ENCODE assay signal across 8 mouse cellular contexts in genomic region chr7:64052400-64052799, GRCm38 (mm10).
DNase-seq lines count a peak whose midpoint lies in the region; ATAC-seq and TF ChIP-seq lines count a peak whose summit lies in the region.

No protein-coding gene starts in this region.

- H3K9me3 ChIP-seq in heart, embryonic 11.5 days (replicated peaks; ENCODE audit: control insufficient read depth, low read length) = no peaks in the 10 kb centered on the region

- no peak overlapping the region for H3K27ac ChIP-seq in heart, embryonic 11.5 days (ENCODE audit: low read depth, low read length)
- H3K27ac ChIP-seq in testis, adult 2 months (ENCODE audit: control insufficient read depth, insufficient read depth, low read depth, low read length) = no peak overlapping the region

- peaks cover 28% of the 10 kb centered on the region for H3K4me1 ChIP-seq in heart, embryonic 11.5 days (ENCODE audit: control insufficient read depth, insufficient read depth, low read length)
- H3K4me1 ChIP-seq in testis, adult 2 months (ENCODE audit: control insufficient read depth, insufficient read depth, low read length) = peaks cover 21% of the 10 kb centered on the region

- H3K36me3 ChIP-seq in heart, embryonic 11.5 days (ENCODE audit: control insufficient read depth, insufficient read depth, low read length) = no peaks in the 10 kb centered on the region
- H3K36me3 ChIP-seq in testis, adult 2 months (ENCODE audit: control insufficient read depth, insufficient read depth, low read length) = no peaks in the 10 kb centered on the region

- no peak for TF ChIP-seq CTCF in testis, adult 2 months (IDR thresholded peaks at IDR 0.05; ENCODE audit: control insufficient read depth, insufficient read depth, insufficient replicate concordance, low read depth, low read length)

- 90% methylated on average over 9 of the region's 9 CpGs for WGBS in heart, embryonic 11.5 days (ENCODE audit: insufficient replicate concordance)

- ATAC-seq in heart, embryonic 11.5 days (replicated peaks; ENCODE audit: insufficient number of reproducible peaks, low FRiP score, low TSS enrichment) = no peak

- TF ChIP-seq POLR2A in testis, adult 2 months (IDR thresholded peaks at IDR 0.05; ENCODE audit: control insufficient read depth, low read depth, low read length) = no peak

- no peak overlapping the region for H3K4me3 ChIP-seq in heart, embryonic 11.5 days (ENCODE audit: low read depth, low read length)
- peak overlapping the region; percentile 4 for H3K4me3 ChIP-seq in testis, adult 2 months (ENCODE audit: control insufficient read depth, low read depth, low read length)

- peak; percentile 69 to 71 for DNase-seq in heart, adult 18-20 months
- no peak for DNase-seq in testis, postnatal 10 days (ENCODE audit: low spot score)
- DNase-seq in gastrocnemius, postnatal 14 days = peak; percentile 74
- peak; percentile 73 for DNase-seq in right cerebral cortex, postnatal 4 days
- no peak for DNase-seq in neural tube, embryonic 10.5 days (ENCODE audit: extremely low spot score, low spot score)
- no peak for DNase-seq in thymus, postnatal 14 days

- no peaks in the 10 kb centered on the region for H3K27me3 ChIP-seq in heart, embryonic 11.5 days (ENCODE audit: control insufficient read depth, insufficient read depth, low read length)
- H3K27me3 ChIP-seq in testis, adult 2 months (ENCODE audit: control insufficient read depth, insufficient read depth, low read length) = no peaks in the 10 kb centered on the region

- intact Hi-C loops in gastrocnemius, postnatal 14 days (cut with DNase I; ENCODE audit: low total_unique reads) = loop anchor here (10.0 kb wide), 1 partner anchor 108 kb away; no protein-coding TSS in a partner anchor

- no peak overlapping the region for H3K4me2 ChIP-seq in heart, embryonic 11.5 days

- no peak overlapping the region for H3K9ac ChIP-seq in heart, embryonic 11.5 days (ENCODE audit: low read depth, low read length)

Comparison
In these comparisons a context has a peak if more than half of its experiments do, and no peak if none do; other contexts are left out.
1. DNase-seq: peak in heart, adult 18-20 months (2 of 2), gastrocnemius, postnatal 14 days (single experiment) and right cerebral cortex, postnatal 4 days (single experiment); none in testis, postnatal 10 days (single experiment), neural tube, embryonic 10.5 days (single experiment) and thymus, postnatal 14 days (single experiment).